Mouse (Mus musculus) heart, postnatal 0 days (tissue): ENCODE results near the gene Cysltr1.

Experiments used
- CTCF ChIP-seq: IDR thresholded peaks from 2 replicates; pipeline ENCODE4 v1.5.1; 2016; ENCODE audit warnings: antibody characterized with exemption, control low read depth, low read depth
- EP300 ChIP-seq: IDR thresholded peaks from 2 replicates; pipeline ENCODE4 v1.6.1; 2016; ENCODE audit warnings: antibody characterized with exemption, low read depth

DNA sequence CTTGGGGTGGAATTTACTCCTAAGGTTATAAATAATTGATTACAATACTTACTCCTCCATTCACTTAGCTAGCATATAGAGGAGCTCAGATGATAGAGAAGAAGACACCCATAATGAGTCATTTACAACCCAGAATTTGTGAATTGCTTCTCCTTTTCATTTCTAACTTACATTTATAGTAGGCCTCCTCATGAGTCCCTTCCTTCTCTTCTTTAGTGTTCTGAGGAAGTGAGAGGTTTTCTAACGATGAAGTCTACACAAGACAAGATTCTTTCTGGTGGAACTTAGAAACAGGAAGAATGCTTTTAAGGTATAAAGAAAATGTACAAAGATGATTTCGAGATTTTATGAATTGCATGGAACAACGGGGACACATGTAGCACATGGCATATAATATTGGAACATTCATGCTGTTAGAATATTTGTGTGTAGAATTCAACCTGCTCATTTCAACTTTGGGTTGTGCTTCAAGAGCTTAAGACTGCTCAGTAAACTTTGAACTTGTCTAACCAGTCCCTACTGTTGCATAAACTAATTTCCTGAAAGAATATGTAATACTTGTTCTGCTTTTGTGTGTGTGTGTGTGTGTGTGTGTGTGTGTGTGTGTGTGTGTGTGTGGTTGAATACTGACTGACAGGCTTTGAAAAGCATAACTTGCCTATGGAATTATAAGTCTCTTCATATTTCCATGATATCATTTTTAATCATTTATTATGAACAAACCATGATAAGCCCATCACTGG, 31.5 kb upstream of the Cysltr1 start:
- TF ChIP-seq CTCF (no peak), EP300 (no peak)
